Mouse (Mus musculus): Measurements from ENCODE around the gene Gm45208. TPM values are rescaled to one million over a fixed set of nuclear protein-coding genes. Genes with fewer than 3 reads are reported as not detected.

The Gm45208 gene
- polyA plus RNA-seq (2014; fragmentation: Nextera tagmentation; extraction: Ambion mirVana): 0.53 TPM in 1 of 2 replicates, not detected in the other

DNA sequence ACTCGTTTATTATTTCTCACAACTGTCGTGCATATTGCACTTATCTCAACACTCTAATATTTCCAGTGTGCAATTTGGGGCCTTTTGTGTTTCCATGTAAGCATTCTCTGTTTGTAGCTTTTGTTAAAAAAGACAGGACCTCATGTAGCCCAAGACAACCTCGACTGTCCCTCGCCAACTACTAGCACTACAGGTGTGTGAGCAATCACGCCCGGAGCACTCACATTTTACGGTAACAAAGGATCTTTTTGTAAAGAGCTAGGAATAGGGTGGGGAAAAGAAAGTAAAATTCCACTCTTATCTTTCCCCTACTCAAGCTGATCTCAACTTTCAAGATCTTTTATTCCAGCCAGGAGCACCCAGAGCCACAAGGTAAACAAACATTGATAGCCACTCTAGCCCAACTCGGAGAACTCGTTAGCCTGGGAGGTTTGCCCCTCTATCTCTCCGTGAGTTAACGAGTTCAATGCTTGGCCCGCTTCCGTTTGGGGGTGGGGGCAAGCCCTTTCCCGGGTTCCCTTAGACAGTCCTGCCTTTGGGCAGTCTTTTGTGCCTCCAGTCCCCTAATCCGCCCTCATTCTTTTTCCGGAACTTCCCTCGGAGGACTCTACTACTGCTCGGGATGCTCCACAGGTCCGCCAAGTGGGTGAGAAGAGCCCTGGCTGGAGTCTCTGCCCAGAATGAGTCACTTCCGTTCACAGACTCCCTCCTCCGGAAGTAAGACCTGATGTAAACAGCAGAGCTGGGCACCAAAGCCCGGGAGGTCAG is at the start of gene Gm45208:
Gm45208 (plus strand) TSS at position 732 of the 768 bp plus-strand sequence.
- Histone ChIP-seq H3K4me2 (replicated peaks) (peak within 1 kb of the TSS; percentile 56), H3K36me3 (replicated peaks; ENCODE audit: control insufficient read depth, insufficient read depth) (0 out of 2 replicates have a peak, but pooled peaks cover 4% of the 10 kb centered on the region), H3K4me3 (replicated peaks; ENCODE audit: low read length) (peak within 1 kb of the TSS; percentile 47), H3K27ac (peak within 1 kb of the TSS; percentile 88), H3K9ac (peak within 1 kb of the TSS; percentile 57), H3K4me1 (replicated peaks; ENCODE audit: control insufficient read depth, insufficient read depth, low read length) (no peaks in the 10 kb centered on the region), H3K9me3 (ENCODE audit: control insufficient read depth, low read length) (no peaks in the 10 kb centered on the region), H3K27me3 (ENCODE audit: control insufficient read depth, insufficient read depth, low read length) (no peaks in the 10 kb centered on the region)
- ATAC-seq (ENCODE audit: low FRiP score) (peak; percentile 87), DNase-seq (ENCODE audit: low spot score) (peak; percentile 78)
- 27% methylated on average over 22 of the region's 22 CpGs for WGBS

DNA sequence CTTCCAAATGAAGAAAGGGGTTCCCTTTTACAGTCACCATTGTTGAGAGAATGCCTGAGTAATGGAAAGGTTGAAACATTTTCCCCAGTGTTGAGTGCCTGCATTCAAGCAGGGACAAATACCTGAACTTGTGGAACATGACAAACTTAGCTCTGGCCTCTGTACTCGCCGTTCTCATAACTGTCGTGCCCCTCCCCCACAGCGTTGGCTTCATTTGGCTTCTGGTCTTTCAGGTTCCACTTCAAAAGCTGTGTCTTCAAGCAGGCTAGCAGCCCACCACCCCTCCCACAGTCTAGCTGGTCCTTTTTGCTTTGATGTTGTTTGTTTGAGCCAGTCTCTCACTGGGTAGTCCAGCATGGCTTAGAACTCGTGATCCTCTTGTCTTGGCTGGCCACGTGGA is 49.3 kb upstream of the Gm45208 start:
- Histone ChIP-seq H3K4me2 (replicated peaks) (no peak overlapping the region), H3K27me3 (ENCODE audit: control insufficient read depth, insufficient read depth, low read length) (no peaks in the 10 kb centered on the region), H3K36me3 (replicated peaks; ENCODE audit: control insufficient read depth, insufficient read depth) (no peaks in the 10 kb centered on the region), H3K4me1 (replicated peaks; ENCODE audit: control insufficient read depth, insufficient read depth, low read length) (no peaks in the 10 kb centered on the region), H3K4me3 (replicated peaks; ENCODE audit: low read length) (no peak overlapping the region), H3K27ac (no peak overlapping the region), H3K9me3 (ENCODE audit: control insufficient read depth, low read length) (no peaks in the 10 kb centered on the region), H3K9ac (no peak overlapping the region)
- 54% methylated on average over 6 of the region's 6 CpGs for whole genome bisulfite sequencing
- ATAC-seq (ENCODE audit: low FRiP score) (no peak), DNase-seq (ENCODE audit: low spot score) (no peak)

DNA sequence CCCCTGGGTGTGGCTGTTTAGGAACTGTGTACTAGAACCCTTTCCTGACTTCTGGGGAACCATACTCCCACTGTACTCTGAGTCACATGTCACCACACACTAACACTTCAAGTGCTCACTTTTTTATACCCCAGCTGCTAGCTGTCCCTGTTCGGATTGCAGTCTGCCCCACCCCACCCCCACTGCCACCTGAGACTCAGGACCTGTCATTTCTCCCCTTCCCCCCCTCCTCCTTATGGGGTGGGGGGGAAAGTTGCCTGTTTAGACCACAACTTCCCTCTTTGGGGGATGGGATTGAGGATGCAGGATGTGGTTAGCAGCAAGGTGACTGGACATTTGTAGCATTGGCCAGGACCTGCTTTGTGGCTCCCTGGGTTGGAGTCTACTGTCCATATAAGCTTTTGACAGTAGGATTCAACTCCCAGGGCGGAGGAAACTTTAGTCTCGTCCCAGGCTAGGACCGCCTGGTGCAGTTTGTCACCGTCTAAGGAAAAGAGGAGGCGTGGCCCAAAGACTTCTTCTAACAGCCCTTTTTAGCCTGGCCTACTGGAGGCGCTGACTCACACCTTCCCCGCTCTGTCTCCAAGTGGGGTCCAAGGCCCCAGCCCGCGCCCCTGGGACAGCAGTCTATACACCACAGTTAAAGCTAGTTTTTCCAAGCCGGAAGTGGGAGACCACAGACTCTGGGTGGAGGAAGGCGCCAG is 48.3 kb upstream of the Gm45208 start:
- DNase-seq (ENCODE audit: low spot score) (no peak), ATAC-seq (ENCODE audit: low FRiP score) (no peak)
- no peak overlapping the region for H3K4me3 ChIP-seq (replicated peaks; ENCODE audit: low read length)
- no peaks in the 10 kb centered on the region for H3K4me1 ChIP-seq (replicated peaks; ENCODE audit: control insufficient read depth, insufficient read depth, low read length)
- no peak overlapping the region for H3K9ac ChIP-seq
- WGBS: 49% methylated on average over 12 of the region's 12 CpGs
- H3K36me3 ChIP-seq (replicated peaks; ENCODE audit: control insufficient read depth, insufficient read depth): no peaks in the 10 kb centered on the region
- no peaks in the 10 kb centered on the region for H3K27me3 ChIP-seq (ENCODE audit: control insufficient read depth, insufficient read depth, low read length)
- peak overlapping the region; percentile 46; the same call in 1 of the 2 replicates for H3K4me2 ChIP-seq (replicated peaks)
- H3K27ac ChIP-seq: no peak overlapping the region
- H3K9me3 ChIP-seq (ENCODE audit: control insufficient read depth, low read length): no peaks in the 10 kb centered on the region

DNA sequence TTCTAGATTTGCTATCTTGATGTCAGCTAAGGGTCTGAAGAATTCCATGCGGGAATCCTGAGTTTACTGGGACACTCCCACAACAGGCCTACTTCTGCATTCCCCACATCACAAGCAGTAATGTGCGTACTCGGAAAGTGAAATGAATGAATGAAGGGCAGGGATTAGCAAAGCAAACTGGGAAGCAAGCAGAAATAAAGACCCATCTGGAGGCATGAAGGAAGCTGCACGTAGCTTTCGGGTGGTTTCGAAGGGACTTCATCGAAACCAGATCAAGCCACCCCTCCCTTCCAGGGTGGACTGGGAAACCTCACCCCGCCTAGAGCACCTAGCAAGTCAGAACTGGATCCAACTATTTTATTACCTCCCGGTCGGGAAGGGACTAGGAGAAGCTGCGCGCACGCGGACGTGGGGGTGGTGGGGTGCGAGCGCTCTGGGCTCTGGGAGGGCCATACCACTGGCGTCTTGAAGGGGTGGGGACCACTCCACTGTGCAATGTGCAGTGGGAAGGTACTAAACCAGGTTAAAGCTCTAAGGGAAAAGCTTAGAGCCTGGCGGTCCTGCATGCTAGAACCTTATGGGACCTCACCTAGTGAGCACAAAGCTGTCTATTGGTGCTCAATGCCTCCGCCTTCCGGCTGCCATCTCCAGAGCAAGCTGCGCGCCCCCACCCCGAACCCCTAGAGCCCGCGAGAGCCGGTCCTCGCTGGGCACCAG is 47.6 kb upstream of the Gm45208 start:
- 35% methylated on average over 27 of the region's 28 CpGs for WGBS

DNA sequence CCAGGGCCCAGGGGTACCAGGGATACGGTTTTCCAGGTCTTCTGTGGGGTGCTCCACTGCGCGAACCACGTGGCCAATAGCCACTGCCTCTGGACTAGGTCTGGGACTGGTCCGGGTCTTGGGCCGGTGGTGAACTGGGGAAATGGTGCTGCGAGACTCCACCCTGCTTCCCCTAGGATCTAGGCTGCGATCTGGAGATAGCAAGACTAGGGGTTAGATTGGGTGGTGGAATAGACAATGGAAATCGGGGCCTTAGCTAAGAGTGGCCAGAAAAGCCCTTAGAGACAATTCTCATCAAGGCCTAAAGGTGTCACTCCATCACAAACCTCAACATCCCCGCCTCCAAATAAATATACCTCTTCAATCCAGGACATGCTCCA is 47.1 kb upstream of the Gm45208 start:
- DNase-seq (ENCODE audit: low spot score): no peak
- H3K9ac ChIP-seq: 0 out of 2 replicates have a peak overlapping the region, but pooled peaks have one; percentile 16

More for the DNA sequence above, 47.6 kb upstream of the Gm45208 start:
- Histone ChIP-seq H3K4me3 (replicated peaks; ENCODE audit: low read length) (peak overlapping the region; percentile 13), H3K36me3 (replicated peaks; ENCODE audit: control insufficient read depth, insufficient read depth) (no peaks in the 10 kb centered on the region), H3K9me3 (ENCODE audit: control insufficient read depth, low read length) (no peaks in the 10 kb centered on the region), H3K27me3 (ENCODE audit: control insufficient read depth, insufficient read depth, low read length) (no peaks in the 10 kb centered on the region), H3K9ac (0 out of 2 replicates have a peak overlapping the region, but pooled peaks have one; percentile 16), H3K4me2 (replicated peaks) (peak overlapping the region; percentile 46), H3K27ac (no peak overlapping the region), H3K4me1 (replicated peaks; ENCODE audit: control insufficient read depth, insufficient read depth, low read length) (no peaks in the 10 kb centered on the region)
- 0 out of 2 replicates have a peak, but pooled peaks have one; percentile 26 for ATAC-seq (ENCODE audit: low FRiP score)
- no peak for DNase-seq (ENCODE audit: low spot score)

DNA sequence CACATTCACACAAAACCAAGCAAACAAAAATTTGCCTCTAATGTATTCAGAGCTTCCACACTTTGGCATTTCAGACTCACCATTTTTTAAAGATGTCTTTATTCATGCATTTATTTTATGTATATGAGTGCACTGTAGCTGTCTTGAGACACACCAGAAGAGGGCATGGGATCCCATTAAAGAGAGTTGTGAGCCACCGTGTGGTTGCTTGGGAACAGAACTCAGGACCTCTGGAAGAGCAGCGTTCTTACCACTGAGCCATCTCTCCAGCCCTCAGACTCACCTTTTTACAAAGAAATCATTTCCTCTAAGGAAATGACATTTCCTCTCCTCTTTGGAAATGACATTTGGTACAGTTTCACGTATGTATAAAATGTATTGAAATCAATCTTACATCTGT is 43.1 kb upstream of the Gm45208 start:
- Histone ChIP-seq H3K27ac (no peak overlapping the region), H3K9me3 (ENCODE audit: control insufficient read depth, low read length) (no peaks in the 10 kb centered on the region), H3K4me1 (replicated peaks; ENCODE audit: control insufficient read depth, insufficient read depth, low read length) (no peaks in the 10 kb centered on the region), H3K27me3 (ENCODE audit: control insufficient read depth, insufficient read depth, low read length) (no peaks in the 10 kb centered on the region), H3K4me2 (replicated peaks) (no peak overlapping the region), H3K9ac (no peak overlapping the region), H3K4me3 (replicated peaks; ENCODE audit: low read length) (no peak overlapping the region), H3K36me3 (replicated peaks; ENCODE audit: control insufficient read depth, insufficient read depth) (no peaks in the 10 kb centered on the region)
- DNase-seq (ENCODE audit: low spot score) (no peak), ATAC-seq (ENCODE audit: low FRiP score) (no peak)
- 36% methylated on average over 3 of the region's 3 CpGs for WGBS

More for the DNA sequence above, 47.1 kb upstream of the Gm45208 start:
- ATAC-seq (ENCODE audit: low FRiP score): no peak
- Histone ChIP-seq H3K4me2 (replicated peaks) (peak overlapping the region; percentile 46), H3K27ac (no peak overlapping the region), H3K27me3 (ENCODE audit: control insufficient read depth, insufficient read depth, low read length) (no peaks in the 10 kb centered on the region), H3K36me3 (replicated peaks; ENCODE audit: control insufficient read depth, insufficient read depth) (no peaks in the 10 kb centered on the region), H3K4me1 (replicated peaks; ENCODE audit: control insufficient read depth, insufficient read depth, low read length) (no peaks in the 10 kb centered on the region), H3K4me3 (replicated peaks; ENCODE audit: low read length) (peak overlapping the region; percentile 13; the same call in 1 of the 2 replicates), H3K9me3 (ENCODE audit: control insufficient read depth, low read length) (no peaks in the 10 kb centered on the region)
- WGBS: 44% methylated on average over 10 of the region's 10 CpGs

DNA sequence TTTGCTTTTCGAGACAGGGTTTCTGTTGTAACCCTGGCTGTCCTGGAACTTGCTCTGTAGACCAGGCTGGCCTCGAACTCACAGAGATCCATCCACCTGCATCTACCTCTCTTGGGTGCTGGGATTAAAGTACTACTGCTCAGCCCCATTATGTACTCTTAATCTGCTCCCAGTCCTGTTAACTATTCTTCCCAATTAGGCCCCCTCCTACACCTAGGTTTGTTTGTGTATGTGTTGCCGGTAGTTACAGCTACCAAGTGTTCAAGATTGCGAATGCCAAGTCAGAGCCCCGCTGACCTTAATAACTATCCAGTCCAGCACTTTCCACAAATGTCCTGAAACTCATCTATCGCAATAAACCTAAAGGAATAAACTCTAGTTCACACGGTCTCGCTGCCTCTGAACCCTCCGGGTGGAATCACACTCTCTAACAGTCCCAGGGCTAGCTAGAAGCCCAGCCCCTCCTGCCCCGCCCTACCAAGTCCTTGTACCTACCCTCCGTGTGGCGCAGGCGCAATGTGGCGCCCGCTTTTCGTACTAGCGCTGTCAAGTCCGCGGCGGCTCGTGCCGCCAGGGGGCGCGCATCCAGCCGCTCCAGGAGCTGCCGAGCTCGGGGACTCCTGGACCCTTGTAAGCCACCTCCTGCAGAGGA is 42.5 kb upstream of the Gm45208 start:
- H3K4me1 ChIP-seq (replicated peaks; ENCODE audit: control insufficient read depth, insufficient read depth, low read length): no peaks in the 10 kb centered on the region
- peak overlapping the region; percentile 51 for H3K4me2 ChIP-seq (replicated peaks)
- peak overlapping the region; percentile 18 for H3K4me3 ChIP-seq (replicated peaks; ENCODE audit: low read length)
- 22% methylated on average over 26 of the region's 27 CpGs for WGBS
- H3K27me3 ChIP-seq (ENCODE audit: control insufficient read depth, insufficient read depth, low read length): no peaks in the 10 kb centered on the region
- no peaks in the 10 kb centered on the region for H3K36me3 ChIP-seq (replicated peaks; ENCODE audit: control insufficient read depth, insufficient read depth)
- ATAC-seq (ENCODE audit: low FRiP score) (peak; percentile 88), DNase-seq (ENCODE audit: low spot score) (peak; percentile 85)
- peak overlapping the region; percentile 46; the same call in 1 of the 2 replicates for H3K9ac ChIP-seq
- no peak overlapping the region for H3K27ac ChIP-seq
- H3K9me3 ChIP-seq (ENCODE audit: control insufficient read depth, low read length): no peaks in the 10 kb centered on the region

DNA sequence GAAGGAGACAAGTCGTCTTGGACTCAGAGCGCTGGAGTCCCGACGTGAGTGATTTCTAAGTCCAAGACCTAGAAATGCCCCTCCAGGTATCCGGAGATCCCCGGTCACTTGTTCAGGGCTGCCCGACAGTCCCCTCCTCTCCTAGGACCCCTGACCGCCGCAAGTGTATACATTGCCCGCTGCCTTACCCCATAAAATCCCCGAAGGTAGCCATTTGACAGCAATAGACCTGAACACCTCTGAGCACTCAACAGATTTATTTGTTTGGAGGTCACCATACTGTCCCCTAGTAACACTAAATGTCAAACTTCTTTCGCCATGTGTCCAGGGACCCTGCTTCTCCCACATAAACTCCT is 42.0 kb upstream of the Gm45208 start:
- peak; percentile 40; the same call in 1 of the 2 replicates for ATAC-seq (ENCODE audit: low FRiP score)

More for the DNA sequence above, 42.0 kb upstream of the Gm45208 start:
- Histone ChIP-seq H3K27me3 (ENCODE audit: control insufficient read depth, insufficient read depth, low read length) (no peaks in the 10 kb centered on the region), H3K4me2 (replicated peaks) (peak overlapping the region; percentile 51), H3K36me3 (replicated peaks; ENCODE audit: control insufficient read depth, insufficient read depth) (no peaks in the 10 kb centered on the region), H3K27ac (no peak overlapping the region), H3K9ac (peak overlapping the region; percentile 46; the same call in 1 of the 2 replicates), H3K4me3 (replicated peaks; ENCODE audit: low read length) (peak overlapping the region; percentile 18), H3K9me3 (ENCODE audit: control insufficient read depth, low read length) (no peaks in the 10 kb centered on the region), H3K4me1 (replicated peaks; ENCODE audit: control insufficient read depth, insufficient read depth, low read length) (no peaks in the 10 kb centered on the region)
- 24% methylated on average over 12 of the region's 12 CpGs for WGBS
- DNase-seq (ENCODE audit: low spot score): no peak
